Mouse (Mus musculus) cerebellum, adult 18-20 months (tissue): ENCODE measurements at regions not wholly inside any gene's neighbourhood (a gene's known extent, or its start where the extent isn't known, plus 50 kb on each side); places are given as distances from the start of the nearest gene placed in this dataset.

Experiments used
- DNase-seq, 2 experiments: peaks; one replicate each; pipeline ENCODE4 v3.0.0; 2021

DNA sequence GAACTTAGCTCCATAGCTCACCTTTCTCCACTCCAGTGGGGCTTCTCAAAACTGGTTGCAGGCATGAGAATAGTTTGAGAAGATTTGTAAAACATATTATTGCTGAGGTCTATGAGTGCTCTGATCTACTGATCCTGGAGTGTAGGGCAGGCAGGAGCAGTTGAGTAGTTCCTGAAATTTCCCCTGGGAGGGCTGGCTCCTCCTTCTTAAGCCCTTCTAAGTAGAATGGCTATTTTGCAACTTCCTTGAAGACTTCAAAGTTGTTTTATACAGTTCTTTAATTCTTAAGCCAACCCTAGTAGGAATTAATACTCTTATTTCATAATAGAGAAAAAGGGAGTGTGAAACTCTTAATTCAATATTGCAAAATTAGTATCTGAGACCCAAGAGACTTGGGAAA is 133.3 kb downstream of the Ptger3 start:
- DNase-seq = no peak

DNA sequence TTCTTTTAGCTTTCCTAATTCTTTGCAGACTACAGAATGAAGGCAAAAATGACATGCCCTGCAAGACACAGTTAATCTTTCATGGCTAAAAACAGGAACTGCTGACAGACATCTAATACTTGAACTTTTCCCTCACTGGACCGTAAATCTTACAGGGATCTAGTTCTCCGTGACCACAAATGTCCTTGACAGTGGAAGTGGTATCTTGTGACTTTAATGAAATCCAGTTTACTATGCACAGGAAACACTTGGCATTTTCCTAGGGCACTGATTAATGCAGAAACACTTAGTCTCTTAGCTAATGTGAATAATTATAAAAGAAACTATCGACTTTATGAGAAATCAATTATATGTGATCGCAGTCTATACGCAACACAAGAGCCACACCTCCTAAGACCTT is 131.8 kb downstream of the Ptger3 start:
- DNase-seq = no peak

DNA sequence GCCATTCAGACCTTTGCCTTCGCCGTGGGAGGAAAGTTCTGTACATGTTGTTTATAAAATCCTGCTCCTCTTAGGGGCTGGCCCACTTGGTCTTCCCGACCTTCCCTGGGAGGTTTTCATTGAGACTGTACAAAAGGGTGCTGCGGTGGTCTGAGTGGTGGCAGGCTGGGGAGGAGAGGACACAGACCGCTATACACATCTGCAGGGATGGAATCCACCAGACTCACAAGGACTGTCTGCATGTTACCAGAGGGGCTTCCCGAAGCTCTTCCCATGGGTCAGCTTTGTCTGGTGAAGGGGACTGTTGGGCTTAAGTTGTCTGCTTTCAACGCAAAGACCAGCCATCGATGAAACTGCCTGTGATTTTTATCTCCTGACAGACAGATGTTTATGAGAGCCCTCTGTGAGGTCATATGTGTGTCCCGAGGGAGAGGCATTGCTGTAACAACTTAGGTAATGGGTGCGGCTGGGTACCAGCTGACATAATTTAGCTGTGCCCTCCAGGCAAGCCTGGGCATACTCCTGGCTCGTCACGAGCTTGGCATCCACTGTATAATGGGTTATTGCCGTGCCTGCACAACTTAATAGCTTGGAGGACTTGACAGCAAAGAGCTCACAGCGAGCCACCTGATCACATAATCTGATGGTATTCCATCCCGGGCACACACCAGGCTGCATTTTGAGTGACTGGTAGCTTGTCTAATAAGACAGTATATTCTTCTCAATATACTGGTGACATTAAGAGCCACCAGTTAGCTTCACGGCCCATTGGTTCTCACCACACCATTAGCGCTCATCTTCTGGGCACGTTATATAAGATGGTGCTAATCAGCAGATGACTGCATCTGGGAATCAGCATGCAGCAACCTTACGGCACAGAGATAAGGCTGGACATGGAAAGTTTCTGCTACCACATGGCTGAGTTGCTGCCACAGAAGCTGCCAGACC is 128.7 kb downstream of the Ptger3 start:
- no peak for DNase-seq
